Mouse (Mus musculus) MEL (cell line): Measurements from ENCODE around the gene Colq. TPM values are rescaled to one million over a fixed set of nuclear protein-coding genes. Genes with fewer than 3 reads are reported as not detected.
A peak's percentile ranks its signal among the peaks of the same experiment; 100 is the strongest.

Experiments
- DNase-seq: peaks from one replicate; pipeline ENCODE4 v3.0.0; 2011; ENCODE audit warnings: low read depth, low spot score
- H3K27ac ChIP-seq: 2 replicates; pipeline ENCODE4 v1.5.1; 2012; ENCODE audit warnings: low read depth, mild to moderate bottlenecking, control low read depth, low read length, moderate library complexity; ENCODE audit not compliant: control insufficient read depth
- H3K27me3 ChIP-seq, 2 experiments: fragments of 150-350 bp in 1 of 2; sonication (generic) in 1 of 2; 2 replicates each; pipeline ENCODE4 v1.6.1; 2012; ENCODE audit warnings: low read length in 2 of 2, mild to moderate bottlenecking in 2 of 2, improper control_type of control experiment in 1 of 2, moderate library complexity in 1 of 2; ENCODE audit not compliant: insufficient read depth in 2 of 2, control insufficient read depth in 1 of 2
- H3K36me3 ChIP-seq, 2 experiments: 2 replicates each; pipeline ENCODE4 v1.6.1; 2012 to 2014; ENCODE audit warnings: low read length in 2 of 2, improper control_type of control experiment in 1 of 2, inconsistent platforms in 1 of 2, mild to moderate bottlenecking in 1 of 2; ENCODE audit not compliant: insufficient read depth in 2 of 2, control insufficient read depth in 1 of 2
- H3K4me1 ChIP-seq, 2 experiments: fragments of 150-350 bp in 1 of 2; sonication (generic) in 1 of 2; 2 replicates each; pipeline ENCODE4 v1.6.1; 2012; ENCODE audit warnings: low read length in 2 of 2, improper control_type of control experiment in 1 of 2, mild to moderate bottlenecking in 1 of 2; ENCODE audit not compliant: insufficient read depth in 2 of 2, control insufficient read depth in 1 of 2
- H3K4me3 ChIP-seq, 2 experiments: fragments of 150-350 bp in 1 of 2; sonication (generic) in 1 of 2; 2 replicates each; pipeline ENCODE4 v1.5.1; 2012; ENCODE audit warnings: low read depth in 2 of 2, low read length in 2 of 2, mild to moderate bottlenecking in 2 of 2, moderate library complexity in 2 of 2, control low read depth in 1 of 2, improper control_type of control experiment in 1 of 2; ENCODE audit not compliant: control insufficient read depth in 1 of 2, insufficient read depth in 1 of 2
- H3K79me2 ChIP-seq: 2 replicates; pipeline ENCODE4 v1.6.1; 2012; ENCODE audit warnings: mild to moderate bottlenecking, low read length, moderate library complexity; ENCODE audit not compliant: control insufficient read depth, poor library complexity, insufficient read depth
- H3K9ac ChIP-seq: 2 replicates; pipeline ENCODE4 v1.6.1; 2012; ENCODE audit warnings: low read depth, mild to moderate bottlenecking, control low read depth, low read length, moderate library complexity; ENCODE audit not compliant: control insufficient read depth, poor library complexity, severe bottlenecking
- H3K9me3 ChIP-seq: fragments of 150-350 bp; sonication (generic); replicated peaks from 2 replicates; pipeline ENCODE4 v1.6.1; 2012; ENCODE audit warnings: mild to moderate bottlenecking, low read length, improper control_type of control experiment, moderate library complexity; ENCODE audit not compliant: insufficient read depth
- CTCF ChIP-seq, 3 experiments: IDR thresholded peaks in 2 of 3; conservative IDR thresholded peaks in 1 of 3; 2 replicates each; pipeline ENCODE4 v1.5.1; 2011 to 2012; ENCODE audit warnings: low read length in 3 of 3, low read depth in 2 of 3, mild to moderate bottlenecking in 2 of 3, improper control_type of control experiment in 1 of 3, inconsistent platforms in 1 of 3, mixed read lengths in 1 of 3, moderate library complexity in 1 of 3; ENCODE audit not compliant: control insufficient read depth in 1 of 3, insufficient read depth in 1 of 3, poor library complexity in 1 of 3, severe bottlenecking in 1 of 3
- GATA1 ChIP-seq: IDR thresholded peaks from 2 replicates; pipeline ENCODE4 v1.6.1; 2011; ENCODE audit warnings: low read depth, low read length, improper control_type of control experiment
- KAT2A ChIP-seq: conservative IDR thresholded peaks from 2 replicates; pipeline ENCODE4 v1.6.1; 2012; ENCODE audit warnings: low read depth, low read length, improper control_type of control experiment, inconsistent platforms
- MEF2A ChIP-seq: IDR thresholded peaks from 2 replicates; pipeline ENCODE4 v1.6.1; 2014; ENCODE audit warnings: low read depth, mild to moderate bottlenecking, inconsistent platforms, low read length, improper control_type of control experiment; ENCODE audit not compliant: poor library complexity, insufficient replicate concordance, severe bottlenecking; ENCODE audit errors: extremely low read depth
- USF2 ChIP-seq, 2 experiments: IDR thresholded peaks; 2 replicates each; pipeline ENCODE4 v1.6.1; 2011 to 2012; ENCODE audit warnings: improper control_type of control experiment in 2 of 2, low read length in 2 of 2, borderline replicate concordance in 1 of 2, inconsistent platforms in 1 of 2, low read depth in 1 of 2, mild to moderate bottlenecking in 1 of 2; ENCODE audit not compliant: insufficient read depth in 1 of 2
- polyA plus RNA-seq, 2 experiments: library from polyadenylated mRNA; stranded (reverse) in 1 of 2; unstranded in 1 of 2; fragments of >175 nt in 1 of 2; fragments of >200 nt in 1 of 2; gene quantifications; 2 replicates each; pipeline versions ENCODE4 v1.2.1 to v1.2.4; 2012; ENCODE audit warnings: low replicate concordance in 2 of 2, low read depth in 1 of 2; ENCODE audit not compliant: insufficient read length in 2 of 2, insufficient read depth in 1 of 2, missing spikeins in 1 of 2
- total RNA-seq: library from RNA; depleted of rRNA; stranded (reverse); fragments of 300-350 nt; gene quantifications from 2 replicates; pipeline ENCODE4 v1.2.3, GENCODE M21; 2012

The Colq gene
- total and polyA plus RNA-seq, 3 experiments, result not detected

DNA sequence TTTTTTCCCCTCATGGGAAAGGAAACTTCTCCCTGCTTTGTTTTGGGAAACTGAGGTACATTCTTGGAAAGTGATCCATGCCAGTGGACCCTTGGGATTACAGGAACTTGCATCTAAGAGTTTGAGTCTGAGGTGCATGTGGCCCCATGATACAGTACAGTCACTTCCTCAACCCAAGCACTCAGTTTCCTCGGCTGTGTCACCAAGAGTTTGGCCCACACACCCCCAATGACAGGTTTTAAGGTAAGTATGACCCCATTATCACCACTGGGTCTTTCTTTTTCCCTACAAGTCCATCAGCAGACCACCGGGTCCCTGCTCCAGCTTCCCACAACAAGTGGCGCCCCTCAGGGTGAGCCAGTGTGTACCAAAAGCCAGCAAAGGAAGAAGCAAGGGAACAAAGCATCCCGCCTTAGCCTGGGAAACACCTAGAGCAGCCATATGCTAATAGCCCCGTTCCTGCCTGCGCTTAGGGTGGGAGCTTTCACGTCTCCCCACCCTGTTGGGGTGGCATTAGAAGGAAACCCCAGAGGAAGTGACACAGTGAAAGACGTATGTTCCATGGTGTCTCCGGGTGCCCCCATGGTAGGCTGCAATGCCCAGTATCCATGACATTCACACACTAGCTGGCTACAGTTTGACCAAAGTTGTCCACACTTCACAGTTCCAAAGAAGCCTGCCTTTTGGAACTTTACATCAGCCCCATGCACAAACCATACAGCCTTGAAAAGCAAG is 34.5 kb downstream of the Colq start:
- H3K27ac ChIP-seq, result no peak overlapping the region
- H3K9ac ChIP-seq, result no peak overlapping the region
- no peak overlapping the region for H3K4me3 ChIP-seq
- no peaks in the 10 kb centered on the region for H3K9me3 ChIP-seq
- H3K36me3 ChIP-seq, result peaks cover 0 to 4% of the 10 kb centered on the region in 2 experiments; a peak in 2 of 4 replicates
- peaks cover 0 to 3% of the 10 kb centered on the region in 2 experiments; a peak in 2 of 4 replicates for H3K27me3 ChIP-seq
- TF ChIP-seq MEF2A, result no peak
- no peak for TF ChIP-seq GATA1
- no peak for TF ChIP-seq CTCF (IDR thresholded peaks at IDR 0.05 in 2 of 3, conservative IDR thresholded peaks at IDR 0.05 in 1 of 3; ENCODE audit: control insufficient read depth in 1 of 3, insufficient read depth in 1 of 3, low read depth in 2 of 3, low read length in 3 of 3, poor library complexity in 1 of 3, severe bottlenecking in 1 of 3)
- no peak for TF ChIP-seq USF2 (IDR thresholded peaks at IDR 0.05; ENCODE audit: borderline replicate concordance in 1 of 2, insufficient read depth in 1 of 2, low read depth in 1 of 2, low read length in 2 of 2)
- TF ChIP-seq, all 39 proteins: peak for 0
- Histone ChIP-seq H3K79me2 (no peaks in the 10 kb centered on the region), H3K4me1 (peaks cover 0 to 10% of the 10 kb centered on the region in 2 experiments; a peak in 2 of 4 replicates)
- DNase-seq, result no peak

GRCm38 (mm10) chr14:31555963-31556434 is 35.1 kb downstream of the Colq start:
- Histone ChIP-seq H3K27me3 (peaks cover 0 to 3% of the 10 kb centered on the region in 2 experiments; a peak in 2 of 4 replicates), H3K4me3 (no peak overlapping the region), H3K9me3 (no peaks in the 10 kb centered on the region), H3K27ac (no peak overlapping the region), H3K4me1 (peaks cover 0 to 9% of the 10 kb centered on the region in 2 experiments; a peak in 2 of 4 replicates), H3K79me2 (no peaks in the 10 kb centered on the region)
- no peak for DNase-seq
- no peak for TF ChIP-seq KAT2A
- TF ChIP-seq, all 39 proteins: peak for 0
- Histone ChIP-seq H3K9ac (no peak overlapping the region), H3K36me3 (peaks cover 0 to 4% of the 10 kb centered on the region in 2 experiments; a peak in 2 of 4 replicates)

DNA sequence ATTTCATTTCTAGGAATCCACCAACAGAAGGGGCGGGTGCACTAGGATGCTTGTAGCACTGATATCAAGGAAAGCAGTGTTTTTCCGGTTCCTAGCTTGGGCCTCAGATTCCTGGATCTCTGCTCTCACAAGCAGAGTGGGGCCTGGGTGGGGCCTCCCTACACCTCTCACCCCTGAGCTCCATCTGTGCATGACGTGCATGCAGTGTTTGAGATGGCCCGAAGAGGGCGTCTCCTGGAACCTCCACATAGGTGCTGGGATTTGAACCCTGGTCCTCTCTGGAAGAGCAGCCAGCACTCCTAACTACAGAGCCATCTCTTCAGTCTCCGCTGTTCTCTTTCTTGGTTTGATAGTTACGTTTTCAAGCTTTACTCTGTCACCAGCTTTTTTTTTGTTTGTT is 36.1 kb downstream of the Colq start:
- Histone ChIP-seq H3K27ac (no peak overlapping the region), H3K9ac (no peak overlapping the region), H3K9me3 (no peaks in the 10 kb centered on the region), H3K79me2 (no peaks in the 10 kb centered on the region), H3K4me3 (no peak overlapping the region), H3K4me1 (no peaks in the 10 kb centered on the region), H3K27me3 (peaks cover 0 to 3% of the 10 kb centered on the region in 2 experiments; a peak in 2 of 4 replicates), H3K36me3 (no peaks in the 10 kb centered on the region)
- TF ChIP-seq MEF2A (no peak), CTCF (IDR thresholded peaks at IDR 0.05 in 2 of 3, conservative IDR thresholded peaks at IDR 0.05 in 1 of 3; ENCODE audit: control insufficient read depth in 1 of 3, insufficient read depth in 1 of 3, low read depth in 2 of 3, low read length in 3 of 3, poor library complexity in 1 of 3, severe bottlenecking in 1 of 3) (peak in 2 of 3 experiments; percentile 30 to 32; a peak in 4 of 6 replicates)
- DNase-seq, result peak; percentile 19
